Mouse (Mus musculus) MEL (cell line): Measurements from ENCODE around the gene AC134908.4.
A peak's percentile ranks its signal among the peaks of the same experiment; 100 is the strongest.

Experiments used
- CTCF ChIP-seq, 3 experiments: IDR thresholded peaks in 2 of 3; conservative IDR thresholded peaks in 1 of 3; 2 replicates each; pipeline ENCODE4 v1.5.1; 2011 to 2012; ENCODE audit warnings: low read length in 3 of 3, low read depth in 2 of 3, mild to moderate bottlenecking in 2 of 3, improper control_type of control experiment in 1 of 3, inconsistent platforms in 1 of 3, mixed read lengths in 1 of 3, moderate library complexity in 1 of 3; ENCODE audit not compliant: control insufficient read depth in 1 of 3, insufficient read depth in 1 of 3, poor library complexity in 1 of 3, severe bottlenecking in 1 of 3
- MAFK ChIP-seq: IDR thresholded peaks from 2 replicates; pipeline ENCODE4 v1.6.1; 2011; ENCODE audit warnings: low read depth, mild to moderate bottlenecking, low read length, improper control_type of control experiment, borderline replicate concordance
- MAZ ChIP-seq: IDR thresholded peaks from 2 replicates; pipeline ENCODE4 v1.6.1; 2012; ENCODE audit warnings: low read depth, mild to moderate bottlenecking, inconsistent platforms, low read length, improper control_type of control experiment
- MEF2A ChIP-seq: IDR thresholded peaks from 2 replicates; pipeline ENCODE4 v1.6.1; 2014; ENCODE audit warnings: low read depth, mild to moderate bottlenecking, inconsistent platforms, low read length, improper control_type of control experiment; ENCODE audit not compliant: poor library complexity, insufficient replicate concordance, severe bottlenecking; ENCODE audit errors: extremely low read depth
- MXI1 ChIP-seq: IDR thresholded peaks from 2 replicates; pipeline ENCODE4 v1.6.1; 2011; ENCODE audit warnings: mild to moderate bottlenecking, low read depth, low read length, improper control_type of control experiment
- POLR2A ChIP-seq, 2 experiments: IDR thresholded peaks; 2 replicates each; pipeline ENCODE4 v1.6.1; 2011 to 2012; ENCODE audit warnings: low read length in 2 of 2, mild to moderate bottlenecking in 2 of 2, control low read depth in 1 of 2, improper control_type of control experiment in 1 of 2, low read depth in 1 of 2, moderate library complexity in 1 of 2; ENCODE audit not compliant: control insufficient read depth in 1 of 2, insufficient read depth in 1 of 2, poor library complexity in 1 of 2
- POLR2AphosphoS5 ChIP-seq: IDR thresholded peaks from 2 replicates; pipeline ENCODE4 v1.6.1; 2012; ENCODE audit warnings: low read depth, borderline replicate concordance, mild to moderate bottlenecking, inconsistent platforms, low read length, moderate library complexity, mixed read lengths
- RCOR1 ChIP-seq: IDR thresholded peaks from 2 replicates; pipeline ENCODE4 v1.6.1; 2012; ENCODE audit warnings: low read depth, mild to moderate bottlenecking, inconsistent platforms, low read length, improper control_type of control experiment
- SMC3 ChIP-seq: IDR thresholded peaks from 2 replicates; pipeline ENCODE4 v1.6.1; 2011; ENCODE audit warnings: low read depth, low read length, improper control_type of control experiment
- TCF12 ChIP-seq: IDR thresholded peaks from 2 replicates; pipeline ENCODE4 v1.6.1; 2014; ENCODE audit warnings: low read depth, mild to moderate bottlenecking, inconsistent platforms, low read length, improper control_type of control experiment, moderate library complexity
- ZC3H11A ChIP-seq: IDR thresholded peaks from 2 replicates; pipeline ENCODE4 v1.6.1; 2012; ENCODE audit warnings: low read depth, mild to moderate bottlenecking, inconsistent platforms, low read length, improper control_type of control experiment
- ZNF384 ChIP-seq: IDR thresholded peaks from 2 replicates; pipeline ENCODE4 v1.6.1; 2012; ENCODE audit warnings: low read depth, mild to moderate bottlenecking, inconsistent platforms, low read length, improper control_type of control experiment

DNA sequence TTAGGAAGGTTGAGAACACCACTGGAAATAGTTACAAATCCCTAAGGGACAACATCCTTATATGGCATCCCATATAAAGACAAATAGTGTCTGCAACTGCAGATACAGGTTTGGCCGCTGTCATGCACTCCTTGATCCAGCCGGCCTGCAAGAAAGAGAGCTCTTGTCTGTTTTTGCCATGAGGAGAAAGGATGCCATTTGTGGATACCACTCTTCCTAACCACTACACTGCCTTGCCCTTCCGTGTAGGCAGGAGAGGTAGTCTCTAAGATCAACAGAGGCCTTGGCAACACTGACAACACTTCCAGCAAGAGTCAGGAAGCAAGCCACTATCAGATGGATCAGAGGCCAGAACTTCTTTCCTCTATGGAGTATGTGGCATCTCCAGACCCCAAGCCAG lies 9.2 kb downstream of the AC134908.4 start, which contains the start of gene Ccdc78:
- no peak for TF ChIP-seq SMC3
- TF ChIP-seq TCF12 = no peak
- no peak for TF ChIP-seq MAFK
- no peak for TF ChIP-seq CTCF (IDR thresholded peaks at IDR 0.05 in 2 of 3, conservative IDR thresholded peaks at IDR 0.05 in 1 of 3; ENCODE audit: control insufficient read depth in 1 of 3, insufficient read depth in 1 of 3, low read depth in 2 of 3, low read length in 3 of 3, poor library complexity in 1 of 3, severe bottlenecking in 1 of 3)
- TF ChIP-seq POLR2AphosphoS5 = no peak
- TF ChIP-seq RCOR1 = no peak
- TF ChIP-seq MAZ = no peak
- TF ChIP-seq MEF2A = no peak
- no peak for TF ChIP-seq MXI1
- TF ChIP-seq POLR2A (IDR thresholded peaks at IDR 0.05; ENCODE audit: control insufficient read depth in 1 of 2, insufficient read depth in 1 of 2, low read depth in 1 of 2, low read length in 2 of 2, poor library complexity in 1 of 2) = peak in 1 of 2 experiments; percentile 37; a peak in 1 of 4 replicates
- TF ChIP-seq ZC3H11A = no peak
- TF ChIP-seq ZNF384 = no peak
